Mouse (Mus musculus) MEL (cell line): ENCODE results near the gene Atp6v0e. TPM values are rescaled to one million over a fixed set of nuclear protein-coding genes. Genes with fewer than 3 reads are reported as not detected.

Experiments
- DNase-seq: peaks from one replicate; pipeline ENCODE4 v3.0.0; 2011; ENCODE audit warnings: low read depth, low spot score
- H3K27ac ChIP-seq: 2 replicates; pipeline ENCODE4 v1.5.1; 2012; ENCODE audit warnings: low read depth, mild to moderate bottlenecking, control low read depth, low read length, moderate library complexity; ENCODE audit not compliant: control insufficient read depth
- H3K27me3 ChIP-seq, 2 experiments: fragments of 150-350 bp in 1 of 2; sonication (generic) in 1 of 2; 2 replicates each; pipeline ENCODE4 v1.6.1; 2012; ENCODE audit warnings: low read length in 2 of 2, mild to moderate bottlenecking in 2 of 2, improper control_type of control experiment in 1 of 2, moderate library complexity in 1 of 2; ENCODE audit not compliant: insufficient read depth in 2 of 2, control insufficient read depth in 1 of 2
- H3K36me3 ChIP-seq, 2 experiments: 2 replicates each; pipeline ENCODE4 v1.6.1; 2012 to 2014; ENCODE audit warnings: low read length in 2 of 2, improper control_type of control experiment in 1 of 2, inconsistent platforms in 1 of 2, mild to moderate bottlenecking in 1 of 2; ENCODE audit not compliant: insufficient read depth in 2 of 2, control insufficient read depth in 1 of 2
- H3K4me1 ChIP-seq, 2 experiments: fragments of 150-350 bp in 1 of 2; sonication (generic) in 1 of 2; 2 replicates each; pipeline ENCODE4 v1.6.1; 2012; ENCODE audit warnings: low read length in 2 of 2, improper control_type of control experiment in 1 of 2, mild to moderate bottlenecking in 1 of 2; ENCODE audit not compliant: insufficient read depth in 2 of 2, control insufficient read depth in 1 of 2
- H3K4me3 ChIP-seq, 2 experiments: fragments of 150-350 bp in 1 of 2; sonication (generic) in 1 of 2; 2 replicates each; pipeline ENCODE4 v1.5.1; 2012; ENCODE audit warnings: low read depth in 2 of 2, low read length in 2 of 2, mild to moderate bottlenecking in 2 of 2, moderate library complexity in 2 of 2, control low read depth in 1 of 2, improper control_type of control experiment in 1 of 2; ENCODE audit not compliant: control insufficient read depth in 1 of 2, insufficient read depth in 1 of 2
- H3K79me2 ChIP-seq: 2 replicates; pipeline ENCODE4 v1.6.1; 2012; ENCODE audit warnings: mild to moderate bottlenecking, low read length, moderate library complexity; ENCODE audit not compliant: control insufficient read depth, poor library complexity, insufficient read depth
- H3K9ac ChIP-seq: 2 replicates; pipeline ENCODE4 v1.6.1; 2012; ENCODE audit warnings: low read depth, mild to moderate bottlenecking, control low read depth, low read length, moderate library complexity; ENCODE audit not compliant: control insufficient read depth, poor library complexity, severe bottlenecking
- H3K9me3 ChIP-seq: fragments of 150-350 bp; sonication (generic); replicated peaks from 2 replicates; pipeline ENCODE4 v1.6.1; 2012; ENCODE audit warnings: mild to moderate bottlenecking, low read length, improper control_type of control experiment, moderate library complexity; ENCODE audit not compliant: insufficient read depth
- BHLHE40 ChIP-seq: IDR thresholded peaks from 2 replicates; pipeline ENCODE4 v1.6.1; 2012; ENCODE audit warnings: low read depth, mild to moderate bottlenecking, inconsistent platforms, low read length, improper control_type of control experiment, borderline replicate concordance
- CHD1 ChIP-seq: IDR thresholded peaks from 2 replicates; pipeline ENCODE4 v1.6.1; 2012; ENCODE audit warnings: low read depth, mild to moderate bottlenecking, inconsistent platforms, low read length, improper control_type of control experiment
- CHD2 ChIP-seq: IDR thresholded peaks from 2 replicates; pipeline ENCODE4 v1.6.1; 2011; ENCODE audit warnings: low read length, improper control_type of control experiment
- CTCF ChIP-seq, 3 experiments: IDR thresholded peaks in 2 of 3; conservative IDR thresholded peaks in 1 of 3; 2 replicates each; pipeline ENCODE4 v1.5.1; 2011 to 2012; ENCODE audit warnings: low read length in 3 of 3, low read depth in 2 of 3, mild to moderate bottlenecking in 2 of 3, improper control_type of control experiment in 1 of 3, inconsistent platforms in 1 of 3, mixed read lengths in 1 of 3, moderate library complexity in 1 of 3; ENCODE audit not compliant: control insufficient read depth in 1 of 3, insufficient read depth in 1 of 3, poor library complexity in 1 of 3, severe bottlenecking in 1 of 3
- E2F4 ChIP-seq: IDR thresholded peaks from 2 replicates; pipeline ENCODE4 v1.6.1; 2011; ENCODE audit warnings: low read depth, low read length, improper control_type of control experiment, borderline replicate concordance
- ELF1 ChIP-seq: IDR thresholded peaks from 2 replicates; pipeline ENCODE4 v1.6.1; 2014; ENCODE audit warnings: low read depth, mild to moderate bottlenecking, inconsistent platforms, low read length, improper control_type of control experiment, moderate library complexity
- EP300 ChIP-seq, 2 experiments: IDR thresholded peaks; 2 replicates each; pipeline ENCODE4 v1.6.1; 2011; ENCODE audit warnings: improper control_type of control experiment in 2 of 2, low read length in 2 of 2, low read depth in 1 of 2, mild to moderate bottlenecking in 1 of 2
- ETS1 ChIP-seq: IDR thresholded peaks from 2 replicates; pipeline ENCODE4 v1.6.1; 2012; ENCODE audit warnings: low read depth, mild to moderate bottlenecking, inconsistent platforms, low read length, improper control_type of control experiment, moderate library complexity
- GATA1 ChIP-seq: IDR thresholded peaks from 2 replicates; pipeline ENCODE4 v1.6.1; 2011; ENCODE audit warnings: low read depth, low read length, improper control_type of control experiment
- HCFC1 ChIP-seq: IDR thresholded peaks from 2 replicates; pipeline ENCODE4 v1.6.1; 2012; ENCODE audit warnings: low read depth, mild to moderate bottlenecking, inconsistent platforms, low read length, improper control_type of control experiment, moderate library complexity
- JUND ChIP-seq: IDR thresholded peaks from 2 replicates; pipeline ENCODE4 v1.6.1; 2011; ENCODE audit warnings: low read depth, mild to moderate bottlenecking, improper control_type of control experiment, low read length
- KAT2A ChIP-seq: conservative IDR thresholded peaks from 2 replicates; pipeline ENCODE4 v1.6.1; 2012; ENCODE audit warnings: low read depth, low read length, improper control_type of control experiment, inconsistent platforms
- MAFK ChIP-seq: IDR thresholded peaks from 2 replicates; pipeline ENCODE4 v1.6.1; 2011; ENCODE audit warnings: low read depth, mild to moderate bottlenecking, low read length, improper control_type of control experiment, borderline replicate concordance
- MAX ChIP-seq: IDR thresholded peaks from 2 replicates; pipeline ENCODE4 v1.6.1; 2011; ENCODE audit warnings: low read length, improper control_type of control experiment
- MAZ ChIP-seq: IDR thresholded peaks from 2 replicates; pipeline ENCODE4 v1.6.1; 2012; ENCODE audit warnings: low read depth, mild to moderate bottlenecking, inconsistent platforms, low read length, improper control_type of control experiment
- MEF2A ChIP-seq: IDR thresholded peaks from 2 replicates; pipeline ENCODE4 v1.6.1; 2014; ENCODE audit warnings: low read depth, mild to moderate bottlenecking, inconsistent platforms, low read length, improper control_type of control experiment; ENCODE audit not compliant: poor library complexity, insufficient replicate concordance, severe bottlenecking; ENCODE audit errors: extremely low read depth
- MXI1 ChIP-seq: IDR thresholded peaks from 2 replicates; pipeline ENCODE4 v1.6.1; 2011; ENCODE audit warnings: mild to moderate bottlenecking, low read depth, low read length, improper control_type of control experiment
- MYB ChIP-seq: IDR thresholded peaks from 2 replicates; pipeline ENCODE4 v1.6.1; 2011; ENCODE audit warnings: mild to moderate bottlenecking, low read depth, low read length, improper control_type of control experiment
- MYC ChIP-seq: IDR thresholded peaks from 2 replicates; pipeline ENCODE4 v1.6.1; 2011; ENCODE audit warnings: low read depth, mild to moderate bottlenecking, low read length, improper control_type of control experiment, moderate library complexity
- NELFE ChIP-seq: IDR thresholded peaks from 2 replicates; pipeline ENCODE4 v1.6.1; 2011; ENCODE audit warnings: low read depth, low read length, improper control_type of control experiment
- NRF1 ChIP-seq: IDR thresholded peaks from 2 replicates; pipeline ENCODE4 v1.6.1; 2014; ENCODE audit warnings: low read depth, mild to moderate bottlenecking, inconsistent platforms, low read length, improper control_type of control experiment, moderate library complexity; ENCODE audit not compliant: poor library complexity, insufficient read depth, severe bottlenecking
- POLR2AphosphoS2 ChIP-seq: IDR thresholded peaks from 2 replicates; pipeline ENCODE4 v1.6.1; 2011; ENCODE audit warnings: low read length, improper control_type of control experiment
- POLR2AphosphoS5 ChIP-seq: IDR thresholded peaks from 2 replicates; pipeline ENCODE4 v1.6.1; 2012; ENCODE audit warnings: low read depth, borderline replicate concordance, mild to moderate bottlenecking, inconsistent platforms, low read length, moderate library complexity, mixed read lengths
- RAD21 ChIP-seq: IDR thresholded peaks from 2 replicates; pipeline ENCODE4 v1.6.1; 2011; ENCODE audit warnings: mild to moderate bottlenecking, low read depth, low read length, improper control_type of control experiment
- RCOR1 ChIP-seq: IDR thresholded peaks from 2 replicates; pipeline ENCODE4 v1.6.1; 2012; ENCODE audit warnings: low read depth, mild to moderate bottlenecking, inconsistent platforms, low read length, improper control_type of control experiment
- SMC3 ChIP-seq: IDR thresholded peaks from 2 replicates; pipeline ENCODE4 v1.6.1; 2011; ENCODE audit warnings: low read depth, low read length, improper control_type of control experiment
- TAL1 ChIP-seq: IDR thresholded peaks from 2 replicates; pipeline ENCODE4 v1.6.1; 2012; ENCODE audit warnings: mild to moderate bottlenecking, inconsistent platforms, low read length, moderate library complexity, mixed read lengths
- TBP ChIP-seq: IDR thresholded peaks from 2 replicates; pipeline ENCODE4 v1.8.0; 2011; ENCODE audit warnings: low read depth, low read length, improper control_type of control experiment
- TCF12 ChIP-seq: IDR thresholded peaks from 2 replicates; pipeline ENCODE4 v1.6.1; 2014; ENCODE audit warnings: low read depth, mild to moderate bottlenecking, inconsistent platforms, low read length, improper control_type of control experiment, moderate library complexity
- UBTF ChIP-seq: IDR thresholded peaks from 2 replicates; pipeline ENCODE4 v1.6.1; 2012; ENCODE audit warnings: low read depth, mild to moderate bottlenecking, inconsistent platforms, low read length, improper control_type of control experiment, moderate library complexity, borderline replicate concordance; ENCODE audit not compliant: insufficient read depth
- USF2 ChIP-seq, 2 experiments: IDR thresholded peaks; 2 replicates each; pipeline ENCODE4 v1.6.1; 2011 to 2012; ENCODE audit warnings: improper control_type of control experiment in 2 of 2, low read length in 2 of 2, borderline replicate concordance in 1 of 2, inconsistent platforms in 1 of 2, low read depth in 1 of 2, mild to moderate bottlenecking in 1 of 2; ENCODE audit not compliant: insufficient read depth in 1 of 2
- ZC3H11A ChIP-seq: IDR thresholded peaks from 2 replicates; pipeline ENCODE4 v1.6.1; 2012; ENCODE audit warnings: low read depth, mild to moderate bottlenecking, inconsistent platforms, low read length, improper control_type of control experiment
- ZMIZ1 ChIP-seq: IDR thresholded peaks from 2 replicates; pipeline ENCODE4 v1.6.1; 2012; ENCODE audit warnings: low read depth, mild to moderate bottlenecking, inconsistent platforms, low read length, improper control_type of control experiment, moderate library complexity
- ZNF384 ChIP-seq: IDR thresholded peaks from 2 replicates; pipeline ENCODE4 v1.6.1; 2012; ENCODE audit warnings: low read depth, mild to moderate bottlenecking, inconsistent platforms, low read length, improper control_type of control experiment
- polyA plus RNA-seq, 2 experiments: library from polyadenylated mRNA; stranded (reverse) in 1 of 2; unstranded in 1 of 2; fragments of >175 nt in 1 of 2; fragments of >200 nt in 1 of 2; gene quantifications; 2 replicates each; pipeline versions ENCODE4 v1.2.1 to v1.2.4; 2012; ENCODE audit warnings: low replicate concordance in 2 of 2, low read depth in 1 of 2; ENCODE audit not compliant: insufficient read length in 2 of 2, insufficient read depth in 1 of 2, missing spikeins in 1 of 2
- total RNA-seq: library from RNA; depleted of rRNA; stranded (reverse); fragments of 300-350 nt; gene quantifications from 2 replicates; pipeline ENCODE4 v1.2.3, GENCODE M21; 2012; rRNA removed

Gene Atp6v0e
- total RNA-seq = 163 and 173 TPM in 2 replicates
- polyA plus RNA-seq = 100 to 1,000 TPM in 1 of 2 experiments, not detected in 1; 200 TPM

- H3K27me3 ChIP-seq = no peaks in the 10 kb centered on the region
- peak within 1 kb of the TSS; percentile 71 to 73 for H3K4me3 ChIP-seq
- DNase-seq = peak; percentile 99
- peaks cover 3% of the 10 kb centered on the region; the same call in 1 of the 2 replicates for H3K79me2 ChIP-seq
- peak within 1 kb of the TSS; percentile 69 for H3K9ac ChIP-seq
- H3K9me3 ChIP-seq = no peaks in the 10 kb centered on the region
- H3K27ac ChIP-seq = peak within 1 kb of the TSS; percentile 69
- H3K4me1 ChIP-seq = peaks cover 2 to 13% of the 10 kb centered on the region in 2 experiments; a peak in 3 of 4 replicates
- peaks cover 0 to 9% of the 10 kb centered on the region in 2 experiments; a peak in 2 of 4 replicates for H3K36me3 ChIP-seq
- TF ChIP-seq POLR2AphosphoS2 = peak; percentile 83
- no peak for TF ChIP-seq CHD1
- TF ChIP-seq MAFK = no peak
- no peak for TF ChIP-seq MEF2A
- peak; percentile 93 for TF ChIP-seq NELFE
- peak; percentile 49 for TF ChIP-seq RAD21
- peak; percentile 96 for TF ChIP-seq HCFC1
- TF ChIP-seq NRF1 = peak; percentile 46; the same call in 1 of the 2 replicates
- peak; percentile 57 for TF ChIP-seq MAX
- TF ChIP-seq ETS1 = peak; percentile 46; the same call in 1 of the 2 replicates
- TF ChIP-seq ZMIZ1 = 0 out of 2 replicates have a peak, but pooled peaks have one; percentile 35
- no peak for TF ChIP-seq CHD2
- TF ChIP-seq MYC = peak; percentile 62; the same call in 1 of the 2 replicates
- TF ChIP-seq CTCF (IDR thresholded peaks at IDR 0.05 in 2 of 3, conservative IDR thresholded peaks at IDR 0.05 in 1 of 3; ENCODE audit: control insufficient read depth in 1 of 3, insufficient read depth in 1 of 3, low read depth in 2 of 3, low read length in 3 of 3, poor library complexity in 1 of 3, severe bottlenecking in 1 of 3) = peak; percentile 90 to 97 (median 95)
- no peak for TF ChIP-seq POLR2AphosphoS5
- TF ChIP-seq TAL1 = no peak
- no peak for TF ChIP-seq MYB
- TF ChIP-seq BHLHE40 = peak; percentile 31; the same call in 1 of the 2 replicates
- no peak for TF ChIP-seq UBTF
- TF ChIP-seq TCF12 = peak; percentile 61
- TF ChIP-seq JUND = no peak
- peak; percentile 80 for TF ChIP-seq TBP
- TF ChIP-seq ZNF384 = no peak
- TF ChIP-seq MXI1 = peak; percentile 69; the same call in 1 of the 2 replicates
- 0 out of 2 replicates have a peak, but pooled peaks have one; percentile 14 for TF ChIP-seq GATA1
- peak; percentile 45; the same call in 1 of the 2 replicates for TF ChIP-seq RCOR1
- peak; percentile 95 for TF ChIP-seq ELF1
- TF ChIP-seq EP300 (IDR thresholded peaks at IDR 0.05; ENCODE audit: low read depth in 1 of 2, low read length in 2 of 2) = 0 out of 4 replicates have a peak, but pooled peaks of 1 of the 2 experiments have one; percentile 35
- 0 out of 2 replicates have a peak, but pooled peaks have one; percentile 9 for TF ChIP-seq MAZ
- TF ChIP-seq KAT2A = peak; percentile 81
- 0 out of 2 replicates have a peak, but pooled peaks have one; percentile 10 for TF ChIP-seq ZC3H11A
- TF ChIP-seq SMC3 = peak; percentile 68
- TF ChIP-seq USF2 (IDR thresholded peaks at IDR 0.05; ENCODE audit: borderline replicate concordance in 1 of 2, insufficient read depth in 1 of 2, low read depth in 1 of 2, low read length in 2 of 2) = no peak
- no peak for TF ChIP-seq E2F4
These were observed at the start of gene Atp6v0e for GRCm38 (mm10) chr17:26662978-26663683. TSS of gene Atp6v0e (plus strand) at chr17:26663231.
